Mouse (Mus musculus): ENCODE results near the gene Muc13. TPM values are rescaled to one million over a fixed set of nuclear protein-coding genes. Genes with fewer than 3 reads are reported as not detected.

The Muc13 gene
- polyA plus RNA-seq, 3 experiments from 2014 or later: 0.78 TPM; not detected in 2

Other genes starting within 250 kb of the Muc13 start
- gene Heg1, start 109.7 kb upstream of the Muc13 start, polyA plus RNA-seq (2017; shearing (Covaris generic)): 10 to 100 TPM; 28.3 to 33.9 (median 29.1) TPM
- gene Itgb5, start 35.6 kb downstream of the Muc13 start, polyA plus RNA-seq (2017; shearing (Covaris generic)): 1 to 10 TPM; 1.3 to 2.8 (median 1.7) TPM
- gene Umps, start 173.0 kb downstream of the Muc13 start, polyA plus RNA-seq (2017; shearing (Covaris generic)): 10 to 100 TPM; 28.7 to 35.6 (median 29.5) TPM

Measured in inflammation-experienced regulatory T-cells, adult 6 months (primary cell).